Mouse (Mus musculus): ENCODE measurements around the gene 1110017D15Rik. TPM values are rescaled to one million over a fixed set of nuclear protein-coding genes. Genes with fewer than 3 reads are reported as not detected.
"Not testable (repeated sequence)": the region's sequence is repeated elsewhere in the genome, so short reads cannot be mapped to it uniquely, and the experiment has no call there.

1110017D15Rik gene
- polyA plus RNA-seq, 1 experiment from 2014 or later = not detected

DNA sequence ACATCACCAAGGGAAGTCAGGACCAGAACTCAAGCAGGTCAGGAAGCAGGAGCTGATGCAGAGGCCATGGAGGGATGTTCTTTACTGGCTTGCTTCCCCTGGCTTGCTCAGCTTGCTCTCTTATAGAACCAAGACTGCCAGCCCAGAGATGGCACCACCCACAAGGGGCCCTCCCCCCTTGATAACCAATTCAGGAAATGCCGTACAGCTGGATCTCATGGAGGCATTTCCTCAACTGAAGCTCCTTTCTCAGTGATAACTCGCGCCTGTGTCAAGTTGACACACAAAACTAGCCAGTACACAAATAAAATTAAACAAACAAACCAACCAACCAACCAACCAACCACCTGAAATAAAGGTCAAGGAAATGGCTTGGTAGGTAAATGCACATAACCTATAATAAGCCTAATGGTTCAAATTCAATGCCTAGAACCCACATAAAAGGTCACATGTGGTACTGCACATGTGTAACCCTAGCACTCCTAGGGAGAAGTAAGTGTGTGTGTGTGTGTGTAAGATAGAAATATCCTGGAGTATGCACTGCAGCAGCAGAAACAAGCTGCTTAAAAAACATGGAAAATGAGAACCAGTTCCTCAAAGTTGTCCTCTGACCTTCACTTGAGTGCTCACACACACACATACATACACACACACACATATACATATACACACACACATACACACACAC lies 53.9 kb downstream of the 1110017D15Rik start:
- H3K27me3 ChIP-seq; H3K36me3 ChIP-seq; H3K9me3 ChIP-seq (replicated peaks); ATAC-seq (ENCODE audit: low read depth): not testable (repeated sequence)
- H3K9ac ChIP-seq = peak overlapping the region; percentile 76
- peak overlapping the region; percentile 83 for H3K27ac ChIP-seq
- peak; percentile 48 for DNase-seq
- peak overlapping the region; percentile 73 for H3K4me3 ChIP-seq (replicated peaks)
- peaks cover 27% of the 10 kb centered on the region for H3K4me1 ChIP-seq (replicated peaks)
- WGBS (ENCODE audit: insufficient replicate concordance) = 8% methylated on average over 3 of the region's 3 CpGs
- H3K4me2 ChIP-seq = peak overlapping the region; percentile 78

DNA sequence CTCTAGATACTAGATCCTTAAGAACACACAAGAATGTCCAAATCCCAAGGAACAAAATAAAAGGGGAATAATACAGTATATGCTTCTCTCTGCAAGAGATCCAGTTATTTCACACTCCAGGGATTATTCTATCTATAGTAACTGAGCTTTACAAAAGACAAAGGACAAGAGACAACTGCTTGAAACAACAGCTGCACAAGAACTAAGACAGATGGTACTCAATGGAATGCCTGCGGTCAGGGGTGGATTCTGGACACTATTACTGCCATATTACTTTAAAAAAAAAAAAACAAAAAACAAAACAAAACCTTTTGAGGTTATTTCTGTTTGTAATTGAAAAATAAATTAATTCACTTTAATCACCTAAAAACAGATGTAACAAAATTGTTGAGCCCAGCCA lies 56.4 kb downstream of the 1110017D15Rik start:
- peaks cover 8% of the 10 kb centered on the region for H3K36me3 ChIP-seq
- WGBS (ENCODE audit: insufficient replicate concordance) = 91% methylated on average over 1 of the region's 1 CpGs
- no peak for DNase-seq
- no peak for ATAC-seq (ENCODE audit: low read depth)
- no peak overlapping the region for H3K9ac ChIP-seq
- H3K4me3 ChIP-seq (replicated peaks) = no peak overlapping the region
- no peaks in the 10 kb centered on the region for H3K27me3 ChIP-seq
- H3K4me1 ChIP-seq (replicated peaks) = peaks cover 23% of the 10 kb centered on the region
- no peaks in the 10 kb centered on the region for H3K9me3 ChIP-seq (replicated peaks)
- H3K27ac ChIP-seq = no peak overlapping the region
- H3K4me2 ChIP-seq = no peak overlapping the region

Other genes with a start within 250 kb of the 1110017D15Rik start
- gene Ubap2, start 242.2 kb downstream of the 1110017D15Rik start, polyA plus RNA-seq (2015; fragmentation: Nextera tagmentation; extraction: Ambion mirVana) = 25.2 and 35.7 TPM in 2 replicates
- gene Dcaf12, start 202.4 kb downstream of the 1110017D15Rik start, polyA plus RNA-seq (2015; fragmentation: Nextera tagmentation; extraction: Ambion mirVana) = 66.0 and 74.8 TPM in 2 replicates
- gene Ubap1, start 168.3 kb downstream of the 1110017D15Rik start, polyA plus RNA-seq (2015; fragmentation: Nextera tagmentation; extraction: Ambion mirVana) = 28.5 and 33.8 TPM in 2 replicates
- 5.7 and 7.0 TPM in 2 replicates for gene Kif24, start 52.4 kb downstream of the 1110017D15Rik start, polyA plus RNA-seq (2015; fragmentation: Nextera tagmentation; extraction: Ambion mirVana)
- gene Nudt2, start 52.2 kb downstream of the 1110017D15Rik start, polyA plus RNA-seq (2015; fragmentation: Nextera tagmentation; extraction: Ambion mirVana) = 27.7 and 32.0 TPM in 2 replicates
- 0.51 and 0.72 TPM in 2 replicates for gene AI464131, start 14.3 kb downstream of the 1110017D15Rik start, polyA plus RNA-seq (2015; fragmentation: Nextera tagmentation; extraction: Ambion mirVana)
- gene Fam219a, start 52.2 kb upstream of the 1110017D15Rik start, polyA plus RNA-seq (2015; fragmentation: Nextera tagmentation; extraction: Ambion mirVana) = 0.30 and 0.71 TPM in 2 replicates
- gene Dnaic1, start 52.4 kb upstream of the 1110017D15Rik start, polyA plus RNA-seq (2015; fragmentation: Nextera tagmentation; extraction: Ambion mirVana) = 1.4 TPM in 2 replicates
- gene Enho, start 123.0 kb upstream of the 1110017D15Rik start, polyA plus RNA-seq (2015; fragmentation: Nextera tagmentation; extraction: Ambion mirVana) = 1.2 and 1.5 TPM in 2 replicates
- 0.38 and 0.62 TPM in 2 replicates for gene Cntfr, start 179.8 kb upstream of the 1110017D15Rik start, polyA plus RNA-seq (2015; fragmentation: Nextera tagmentation; extraction: Ambion mirVana)
- gene Il11ra1, start 182.7 kb upstream of the 1110017D15Rik start, polyA plus RNA-seq (2015; fragmentation: Nextera tagmentation; extraction: Ambion mirVana) = 32.7 and 35.8 TPM in 2 replicates
- 38.6 and 40.8 TPM in 2 replicates for gene Rpp25l, start 196.2 kb upstream of the 1110017D15Rik start, polyA plus RNA-seq (2015; fragmentation: Nextera tagmentation; extraction: Ambion mirVana)
- gene Dctn3, start 205.8 kb upstream of the 1110017D15Rik start, polyA plus RNA-seq (2015; fragmentation: Nextera tagmentation; extraction: Ambion mirVana) = 86.4 and 90.0 TPM in 2 replicates
- not detected in 2 replicates for gene Arid3c, start 213.8 kb upstream of the 1110017D15Rik start, polyA plus RNA-seq (2015; fragmentation: Nextera tagmentation; extraction: Ambion mirVana)
- gene Galt, start 237.9 kb upstream of the 1110017D15Rik start, polyA plus RNA-seq (2015; fragmentation: Nextera tagmentation; extraction: Ambion mirVana) = 22.5 and 25.0 TPM in 2 replicates
- 45.1 and 45.2 TPM in 2 replicates for gene Sigmar1, start 238.8 kb upstream of the 1110017D15Rik start, polyA plus RNA-seq (2015; fragmentation: Nextera tagmentation; extraction: Ambion mirVana)